Mouse (Mus musculus): Measurements from ENCODE around the gene Ccdc57.
"Not testable (repeated sequence)": the region's sequence is repeated elsewhere in the genome, so short reads cannot be mapped to it uniquely, and the experiment has no call there.

The Ccdc57 gene

GRCm38 (mm10) chr11:120788460-120788859 lies 144.2 kb downstream of the Ccdc57 start:
- not testable (repeated sequence) for DNase-seq (ENCODE audit: low read depth, low spot score)

- no peak for DNase-seq (ENCODE audit: low read depth, low spot score)
Observed at GRCm38 (mm10) chr11:120785145-120785544, 147.5 kb downstream of the Ccdc57 start.

- DNase-seq (ENCODE audit: low read depth, low spot score): peak; percentile 84
Observed at GRCm38 (mm10) chr11:120784064-120784791, 148.4 kb downstream of the Ccdc57 start, which contains the start of the genes Rfng and Gps1. Rfng (minus strand) TSS chr11:120784207. Gps1 (plus strand) TSS chr11:120784272.

DNA sequence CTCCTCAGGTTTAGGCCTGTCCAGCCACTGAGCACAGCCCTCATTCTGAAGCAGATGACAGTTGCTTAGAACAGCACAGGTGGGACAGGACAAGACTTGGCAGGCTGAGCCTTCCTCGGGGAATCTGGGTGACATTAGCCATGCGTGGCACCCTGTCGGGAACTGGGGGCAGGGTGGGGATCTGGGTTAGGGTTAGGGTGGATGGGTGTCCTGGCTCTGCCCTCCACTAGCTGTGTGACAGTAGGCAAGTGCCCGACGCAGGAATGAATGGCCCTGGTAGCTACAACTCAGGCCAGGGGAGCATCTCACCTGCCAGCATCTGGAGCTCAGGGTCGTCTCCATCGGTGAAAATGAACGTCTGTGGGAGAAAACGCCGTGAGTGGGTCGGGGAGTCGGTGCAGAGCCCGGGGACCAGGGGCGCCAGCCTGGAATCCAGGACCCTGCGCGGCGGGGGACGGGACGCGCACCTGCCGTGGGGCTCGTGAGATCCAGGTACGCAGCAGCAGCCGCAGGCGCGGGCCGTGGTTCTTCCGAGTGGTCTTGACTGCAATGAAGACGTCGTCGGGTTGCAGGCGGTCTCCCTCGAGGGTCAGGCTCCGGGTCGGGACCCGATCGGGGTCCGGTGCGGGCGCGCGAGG lies 149.1 kb downstream of the Ccdc57 start:
- peak; percentile 32 for DNase-seq (ENCODE audit: low read depth, low spot score)

DNA sequence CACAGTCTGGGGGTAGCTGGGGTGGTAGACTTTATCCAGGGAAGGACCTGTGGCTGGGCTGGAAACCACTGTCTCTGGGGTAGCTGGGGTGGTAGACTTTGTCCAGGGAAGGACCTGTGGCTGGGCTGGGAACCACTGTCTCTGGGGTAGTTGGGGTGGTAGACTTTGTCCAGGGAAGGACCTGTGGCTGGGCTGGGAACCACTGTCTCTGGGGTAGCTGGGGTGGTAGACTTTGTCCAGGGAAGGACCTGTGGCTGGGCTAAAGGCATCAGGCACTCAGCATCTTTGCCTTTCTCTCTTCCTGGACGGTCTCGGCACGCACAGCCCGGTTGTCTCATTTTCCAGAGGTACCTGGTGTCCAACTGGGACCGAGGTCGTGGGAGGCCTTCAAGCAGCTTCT lies 151.3 kb downstream of the Ccdc57 start:
- DNase-seq (ENCODE audit: low read depth, low spot score): not testable (repeated sequence)

DNA sequence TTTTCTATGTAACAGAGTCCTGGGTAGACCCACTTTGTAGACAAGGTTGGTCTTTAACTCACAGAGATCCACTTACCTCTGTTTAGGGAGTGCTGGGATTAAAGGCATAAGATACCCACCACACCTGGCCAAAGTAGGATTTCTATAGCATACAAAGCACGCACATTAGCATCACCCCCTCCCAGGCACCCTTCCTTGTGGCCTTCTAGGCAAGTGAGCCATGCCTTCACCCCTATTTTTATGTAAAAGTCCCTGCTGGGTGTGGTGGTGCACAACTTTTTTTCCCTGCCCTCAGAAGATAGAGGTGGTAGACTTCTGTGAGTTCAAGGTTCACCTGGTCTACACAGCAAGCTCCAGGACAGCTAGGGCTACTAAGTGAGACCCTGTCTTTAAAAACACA lies 152.8 kb downstream of the Ccdc57 start:
- peak; percentile 71 for DNase-seq (ENCODE audit: low read depth, low spot score)

- peak; percentile 55 for DNase-seq (ENCODE audit: low read depth, low spot score)
Observed at GRCm38 (mm10) chr11:120777123-120777522, 155.5 kb downstream of the Ccdc57 start.
